Mouse (Mus musculus) inflammation-experienced regulatory T-cells, adult 16 weeks (primary cell): ENCODE measurements around the gene Khdc4. TPM values are rescaled to one million over a fixed set of nuclear protein-coding genes. Genes with fewer than 3 reads are reported as not detected.

Experiments used
- polyA plus RNA-seq: library from polyadenylated mRNA; unstranded; fragments of 100-300 nt; shearing (Covaris generic); gene quantifications from one replicate; pipeline ENCODE4 v1.2.1, GENCODE M21; 2017

The Khdc4 gene
- polyA plus RNA-seq, result 93.8 TPM

DNA sequence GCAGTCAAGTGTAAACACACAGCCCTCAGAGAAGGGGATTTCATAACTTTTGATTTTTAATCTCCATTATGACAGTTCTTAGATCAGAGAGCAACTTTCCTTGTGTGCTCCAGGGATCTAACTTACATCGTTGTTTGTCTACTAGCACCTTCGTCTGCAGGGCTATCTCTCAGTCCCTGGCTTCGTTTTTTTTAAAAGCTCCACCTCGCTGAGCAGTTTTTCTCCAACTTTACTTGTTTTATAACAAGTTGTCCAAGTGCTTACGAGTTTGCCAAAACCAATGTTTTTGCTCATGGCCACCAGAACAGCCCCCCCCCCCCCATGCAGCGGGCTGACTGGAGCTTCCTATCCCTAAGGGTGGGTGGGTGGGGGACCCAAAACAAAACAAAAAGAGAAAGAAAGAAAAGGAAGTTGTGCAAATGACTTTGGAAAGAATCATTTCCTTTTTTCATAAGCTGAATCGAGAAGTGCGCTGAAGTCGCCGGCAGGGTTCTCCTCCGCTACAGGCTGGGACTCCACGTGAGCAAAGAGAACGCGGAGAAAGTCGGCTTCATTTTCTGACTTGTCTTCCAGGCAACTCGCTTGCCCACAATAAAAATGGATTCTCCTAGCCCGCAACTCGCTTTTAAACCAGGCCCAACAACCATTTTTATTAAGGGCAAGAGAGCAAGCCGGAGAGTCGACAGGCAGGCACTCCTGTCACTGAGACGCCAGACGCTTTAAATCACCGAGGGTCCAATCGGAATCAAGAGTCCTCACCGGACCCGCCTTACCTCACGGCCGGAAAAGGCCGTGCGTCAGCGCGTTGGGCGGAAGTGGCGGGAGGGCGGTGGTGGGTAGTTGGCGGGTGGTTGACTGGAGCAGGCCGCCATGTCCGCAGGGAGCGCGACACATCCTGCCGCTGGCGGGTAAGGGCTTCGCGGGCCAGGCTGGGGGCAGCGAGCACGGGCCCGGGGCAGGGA, at the start of gene Khdc4:
Gene Khdc4, plus strand, starts transcription at position 824 of the 962 bp plus-strand sequence.

DNA sequence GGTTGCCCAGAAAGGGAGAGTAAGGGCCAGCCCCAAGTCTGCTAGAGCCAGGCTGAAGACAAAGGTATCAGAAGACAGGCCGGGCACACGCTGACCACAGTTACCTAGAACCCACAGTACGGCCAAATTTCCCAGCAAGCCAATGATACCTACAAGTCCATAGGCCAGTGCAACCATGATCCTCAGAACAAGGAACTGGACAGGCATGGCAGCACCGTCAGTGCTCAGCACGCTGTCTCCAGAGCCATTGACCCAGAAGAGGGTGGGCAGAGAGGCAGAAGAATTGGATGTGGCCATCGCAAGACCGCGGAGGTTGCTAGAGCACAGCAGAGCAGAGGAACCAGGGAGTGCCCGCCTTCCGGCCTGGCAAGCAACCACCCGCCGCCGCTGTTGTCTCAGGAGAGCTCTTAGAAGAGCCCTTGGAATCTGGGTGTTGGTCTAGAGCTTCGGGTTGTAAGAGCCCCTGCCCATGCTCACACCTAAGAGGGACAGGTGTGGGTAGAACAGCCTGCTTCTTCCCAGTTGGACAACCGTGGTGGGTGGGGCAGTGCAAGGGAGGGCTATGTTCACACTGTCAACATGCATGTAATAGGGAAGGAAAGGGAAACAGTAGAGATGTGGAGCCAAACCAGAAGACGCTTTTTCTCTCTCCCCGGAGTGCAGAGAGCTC, 32.6 kb upstream of the Khdc4 start, which contains the start of gene Rxfp4:
Gene Rxfp4, minus strand, starts transcription at position 297 of the 670 bp plus-strand sequence.

DNA sequence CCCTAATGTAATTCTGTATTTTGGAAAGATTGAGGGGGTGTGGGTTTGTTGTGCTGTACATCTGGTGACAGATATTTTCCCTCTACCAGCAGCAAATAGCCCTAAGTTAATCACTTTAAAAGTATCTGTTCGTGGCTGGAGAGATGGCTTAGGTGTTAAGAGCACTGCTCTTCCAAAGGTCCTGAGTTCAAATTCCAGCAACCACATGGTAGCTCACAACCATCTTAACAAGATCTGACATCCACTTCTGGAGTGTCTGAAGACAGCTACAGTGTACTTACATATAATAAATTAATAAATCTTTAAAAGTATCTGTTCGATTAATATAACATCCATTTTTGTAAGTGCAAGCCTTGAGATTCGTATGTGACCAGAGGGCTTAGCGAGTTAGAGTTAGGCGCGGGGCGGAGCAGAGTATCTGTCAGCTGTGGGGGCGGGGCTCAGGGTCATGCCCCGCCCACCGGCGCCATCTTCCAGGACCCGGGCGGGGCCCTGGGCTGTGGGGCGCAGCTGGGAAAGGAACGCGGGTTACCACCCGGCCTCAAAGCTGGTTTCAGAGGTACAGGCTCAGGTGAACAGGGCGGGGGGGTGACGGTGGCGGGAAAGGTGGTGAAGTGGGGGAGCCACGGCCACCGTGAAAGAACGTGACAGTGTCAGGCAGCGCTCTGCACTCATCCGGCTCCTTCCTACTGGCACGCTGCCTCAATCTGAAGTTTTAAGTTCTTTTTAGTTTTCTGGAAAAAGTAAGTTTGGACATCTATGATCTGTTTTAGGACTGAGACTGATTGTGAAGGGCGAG, 31.0 kb downstream of the Khdc4 start, which contains the start of gene Rit1:
Gene Rit1, plus strand, starts transcription at position 440 of the 799 bp plus-strand sequence.

Other genes with a start within 250 kb of the Khdc4 start
- 44.9 TPM for gene Sema4a, start 224.6 kb upstream of the Khdc4 start, polyA plus RNA-seq
- 20.3 TPM for gene Lmna, start 175.8 kb upstream of the Khdc4 start, polyA plus RNA-seq
- 0.18 TPM for gene Mex3a, start 153.4 kb upstream of the Khdc4 start, polyA plus RNA-seq
- not detected for gene Rab25, start 137.5 kb upstream of the Khdc4 start, polyA plus RNA-seq
- 205 TPM for gene Lamtor2, start 132.7 kb upstream of the Khdc4 start, polyA plus RNA-seq
- gene Ubqln4, start 132.0 kb upstream of the Khdc4 start, polyA plus RNA-seq, result 59.6 TPM
- gene Ssr2, start 109.9 kb upstream of the Khdc4 start, polyA plus RNA-seq, result 130 TPM
- 119 TPM for gene Arhgef2, start 79.8 kb upstream of the Khdc4 start, polyA plus RNA-seq
- gene Rxfp4, start 32.7 kb upstream of the Khdc4 start, polyA plus RNA-seq, result not detected
- 55.4 TPM for gene Rit1, start 31.0 kb downstream of the Khdc4 start, polyA plus RNA-seq
- gene Syt11, start 89.4 kb downstream of the Khdc4 start, polyA plus RNA-seq, result 119 TPM
- 38.8 TPM for gene Gon4l, start 149.4 kb downstream of the Khdc4 start, polyA plus RNA-seq
- gene Msto1, start 228.2 kb downstream of the Khdc4 start, polyA plus RNA-seq, result 41.5 TPM